Mouse (Mus musculus) cerebellum, adult 11 months (tissue): ENCODE results near the gene Inpp4b.

ENCODE experiments used
- DNase-seq: peaks from one replicate; pipeline ENCODE4 v3.0.0; 2022

Gene Inpp4b

GRCm38 (mm10) chr8:81483834-81484233 lies 141.5 kb downstream of the Inpp4b start:
- DNase-seq: no peak

- no peak for DNase-seq
Observed at GRCm38 (mm10) chr8:81485626-81486025, 143.3 kb downstream of the Inpp4b start.

GRCm38 (mm10) chr8:81489894-81490661 lies 147.7 kb downstream of the Inpp4b start:
- no peak for DNase-seq

DNA sequence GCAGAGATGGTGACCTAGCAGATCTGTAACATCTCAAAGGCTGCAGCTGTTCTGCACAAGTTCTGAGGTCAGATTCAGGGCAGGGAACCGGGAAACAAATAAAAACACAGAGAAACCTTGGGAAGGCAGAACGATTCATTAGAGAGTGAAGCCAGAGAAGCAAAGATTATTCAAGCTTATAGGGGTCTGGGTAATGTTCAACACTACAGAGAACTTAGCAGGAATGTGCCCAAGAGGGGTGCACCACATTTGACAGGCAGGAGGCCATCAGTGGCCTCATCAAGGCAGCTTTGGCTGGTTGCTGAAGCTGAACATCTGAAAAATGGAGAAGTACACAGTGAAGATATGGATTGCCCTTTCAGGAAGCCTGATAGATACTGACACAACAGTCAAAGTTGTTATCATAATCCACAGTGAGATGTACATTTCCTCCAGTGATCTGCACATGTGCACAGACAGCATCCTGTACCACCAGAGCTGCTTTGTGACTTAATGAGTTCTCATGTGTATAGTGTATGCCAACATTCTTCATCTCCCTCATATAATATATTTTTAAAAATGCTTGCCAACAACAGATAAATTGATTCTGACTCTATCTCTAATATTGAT lies 148.8 kb downstream of the Inpp4b start:
- DNase-seq: no peak

GRCm38 (mm10) chr8:81491706-81492204 lies 149.4 kb downstream of the Inpp4b start:
- no peak for DNase-seq

DNA sequence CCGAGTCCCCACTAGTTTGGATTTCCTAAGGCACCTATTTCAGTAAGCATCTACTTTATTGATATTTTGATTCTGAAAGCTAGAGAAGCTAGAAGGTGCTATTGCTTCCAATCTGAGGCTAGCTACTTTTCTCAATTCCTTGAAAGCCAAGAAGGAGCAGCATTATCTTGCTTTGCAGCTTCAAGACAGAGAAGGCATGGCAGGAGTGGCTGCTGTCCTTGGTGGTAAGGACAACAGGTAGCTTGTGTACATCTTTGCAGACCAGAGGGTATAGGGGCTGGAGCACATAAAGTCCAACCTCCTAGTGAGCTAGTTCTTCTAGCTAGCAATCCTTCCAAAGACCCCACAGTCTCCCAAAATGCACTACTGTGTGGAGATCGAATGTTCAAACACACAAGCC lies 152.5 kb downstream of the Inpp4b start:
- DNase-seq: no peak

DNA sequence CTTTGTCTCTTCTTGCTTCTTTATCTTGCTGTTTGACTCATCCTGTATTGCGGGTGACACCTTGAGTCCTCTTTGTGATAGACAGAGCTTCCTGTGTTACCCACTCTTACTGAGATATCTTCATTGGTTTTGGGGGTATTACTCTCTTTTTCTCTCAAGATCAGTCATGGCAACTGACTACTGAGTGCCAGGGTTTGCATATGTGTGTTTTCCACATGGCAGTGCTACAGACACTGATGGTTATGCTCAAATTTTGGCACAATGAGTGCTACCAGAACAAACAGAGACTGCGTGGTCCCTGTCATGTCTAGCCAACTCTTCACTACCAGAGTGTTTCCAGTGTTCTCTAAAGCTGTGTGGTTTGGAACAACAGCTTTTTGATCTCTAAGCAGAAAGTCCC lies 155.3 kb downstream of the Inpp4b start:
- DNase-seq: no peak

GRCm38 (mm10) chr8:81502216-81502615 lies 159.9 kb downstream of the Inpp4b start:
- DNase-seq: no peak

GRCm38 (mm10) chr8:81502982-81503381 lies 160.6 kb downstream of the Inpp4b start:
- DNase-seq: no peak

DNA sequence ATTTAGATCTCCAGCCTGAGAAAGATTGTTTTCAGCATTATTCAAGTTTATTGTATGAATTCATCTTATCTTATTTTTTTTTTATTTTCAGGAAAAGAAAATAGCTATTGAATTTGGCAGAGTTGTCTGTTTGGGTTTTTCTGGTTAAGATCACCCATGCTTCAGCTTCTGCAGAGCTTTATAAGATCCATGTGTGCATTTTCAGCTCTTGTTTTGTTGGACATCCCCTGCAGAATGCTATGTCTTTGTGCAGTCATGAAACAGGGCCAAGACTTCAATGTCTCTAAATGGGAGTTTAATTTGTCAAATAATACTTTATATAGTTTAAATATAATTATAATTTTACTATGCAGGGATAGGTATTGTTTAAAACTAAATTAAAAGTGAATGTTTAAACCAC lies 170.5 kb downstream of the Inpp4b start:
- no peak for DNase-seq

- DNase-seq: no peak
Observed at GRCm38 (mm10) chr8:81514425-81514824, 172.1 kb downstream of the Inpp4b start.

GRCm38 (mm10) chr8:81522085-81522484 lies 179.7 kb downstream of the Inpp4b start:
- peak; percentile 21 for DNase-seq

GRCm38 (mm10) chr8:81524561-81524960 lies 182.2 kb downstream of the Inpp4b start:
- DNase-seq: no peak

GRCm38 (mm10) chr8:81527661-81528060 lies 185.3 kb downstream of the Inpp4b start:
- no peak for DNase-seq

DNA sequence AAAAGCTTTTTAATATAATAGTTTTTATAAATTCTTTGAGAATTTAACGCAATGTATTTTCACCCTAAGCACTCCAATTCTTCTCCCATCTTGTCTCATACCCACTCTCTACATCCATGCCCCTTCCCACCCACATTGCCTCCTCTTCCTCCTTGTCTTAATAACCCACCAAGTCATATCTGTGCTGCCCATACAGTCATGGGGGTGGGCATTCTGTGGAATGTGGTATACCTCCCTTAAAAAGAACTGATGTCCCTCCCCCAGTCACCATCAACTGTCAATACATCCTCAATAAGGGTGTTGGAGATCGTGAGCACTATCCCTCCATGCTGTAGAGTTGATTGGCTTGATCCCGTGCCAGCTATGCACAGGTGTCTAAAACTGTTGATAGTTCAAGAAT lies 196.0 kb downstream of the Inpp4b start:
- no peak for DNase-seq

DNA sequence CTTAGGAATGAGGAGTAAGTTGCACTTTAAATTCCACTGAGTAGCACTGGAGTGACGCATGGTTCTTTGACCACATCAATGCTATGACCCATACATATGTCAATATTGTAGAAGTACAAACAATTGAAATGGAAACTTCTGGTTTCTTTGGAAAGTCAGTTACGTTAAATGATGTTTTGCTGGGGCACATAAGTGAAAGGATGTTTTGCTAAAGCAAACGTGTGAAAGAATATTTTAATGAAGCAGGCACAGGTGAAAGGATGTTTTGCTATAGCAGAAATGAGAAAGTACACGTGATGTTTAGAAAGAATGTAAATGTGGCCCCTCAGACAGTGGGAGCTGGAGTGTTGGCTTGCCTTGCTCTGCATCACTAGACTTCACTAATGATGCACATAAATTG lies 216.2 kb downstream of the Inpp4b start:
- no peak for DNase-seq

DNA sequence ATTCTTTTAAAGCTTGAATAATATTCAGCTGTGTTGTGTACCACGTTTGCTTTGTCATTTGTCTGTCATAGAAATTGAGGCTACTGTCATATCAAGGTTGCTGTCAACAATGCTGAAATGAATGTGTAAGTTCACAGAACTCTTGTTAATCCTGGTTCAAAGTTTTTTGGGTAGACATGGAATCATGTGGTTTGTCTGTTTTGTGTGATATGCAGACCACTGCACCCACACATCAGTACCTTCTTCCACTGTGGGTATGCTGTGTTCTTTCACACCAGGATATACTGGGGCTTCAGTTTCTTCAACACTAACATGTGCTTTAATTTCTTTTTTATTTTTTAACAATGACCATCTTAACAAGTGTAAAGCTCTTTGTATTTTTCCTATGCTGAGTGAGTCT lies 220.0 kb downstream of the Inpp4b start:
- no peak for DNase-seq

DNA sequence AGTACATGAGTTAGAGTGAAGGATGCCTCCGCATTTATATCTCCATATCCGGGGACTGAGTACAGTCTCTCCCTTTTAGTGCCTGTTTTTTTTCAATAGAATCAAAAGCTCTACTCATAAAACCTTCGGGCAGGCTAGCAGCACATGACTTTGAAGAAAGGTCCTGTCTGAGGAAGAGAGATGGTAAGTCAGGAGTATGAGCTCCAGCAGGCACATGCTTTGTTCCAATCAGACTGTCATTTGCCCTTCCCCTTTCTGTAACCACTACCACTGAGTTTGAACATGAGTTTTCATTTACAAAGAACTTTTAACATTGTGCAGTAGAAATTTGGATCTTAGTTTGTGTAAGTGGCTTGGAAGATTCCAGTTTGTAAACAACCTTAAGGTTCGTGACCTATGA lies 223.1 kb downstream of the Inpp4b start:
- DNase-seq: no peak

DNA sequence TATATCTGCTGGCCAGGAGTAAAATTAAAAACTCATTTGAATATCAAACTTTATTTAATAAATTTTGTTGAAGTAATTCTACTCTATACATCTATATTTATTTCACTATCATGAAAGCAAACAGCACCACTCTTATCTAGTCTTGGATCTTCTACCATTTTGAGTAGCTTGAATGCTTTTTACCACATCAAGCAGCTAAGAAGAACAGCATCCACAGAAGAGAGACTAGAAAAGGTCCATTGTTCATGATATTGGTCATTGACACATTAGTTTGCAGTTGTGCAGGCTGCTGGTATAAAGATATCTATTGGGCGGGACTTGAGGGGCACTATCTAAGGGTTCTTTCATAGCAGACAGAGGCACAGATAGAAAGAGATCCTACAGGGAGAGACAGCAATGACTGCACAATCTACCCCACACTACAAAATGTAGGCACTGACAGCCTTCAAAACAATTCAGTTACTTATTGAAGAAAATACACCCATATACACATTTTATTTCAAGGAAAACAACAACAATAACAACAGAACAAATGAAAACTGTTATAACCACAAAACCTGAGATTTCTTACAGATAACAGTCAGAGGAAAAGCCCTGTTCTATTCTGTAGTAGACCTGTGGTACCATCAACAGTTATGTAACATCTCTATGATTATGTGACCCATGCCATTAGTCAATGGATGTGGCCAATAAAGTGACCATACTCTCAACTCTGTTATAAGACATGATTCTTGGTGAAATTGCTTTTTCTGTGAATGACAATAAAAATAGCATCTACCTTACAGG lies 230.2 kb downstream of the Inpp4b start:
- DNase-seq: no peak

DNA sequence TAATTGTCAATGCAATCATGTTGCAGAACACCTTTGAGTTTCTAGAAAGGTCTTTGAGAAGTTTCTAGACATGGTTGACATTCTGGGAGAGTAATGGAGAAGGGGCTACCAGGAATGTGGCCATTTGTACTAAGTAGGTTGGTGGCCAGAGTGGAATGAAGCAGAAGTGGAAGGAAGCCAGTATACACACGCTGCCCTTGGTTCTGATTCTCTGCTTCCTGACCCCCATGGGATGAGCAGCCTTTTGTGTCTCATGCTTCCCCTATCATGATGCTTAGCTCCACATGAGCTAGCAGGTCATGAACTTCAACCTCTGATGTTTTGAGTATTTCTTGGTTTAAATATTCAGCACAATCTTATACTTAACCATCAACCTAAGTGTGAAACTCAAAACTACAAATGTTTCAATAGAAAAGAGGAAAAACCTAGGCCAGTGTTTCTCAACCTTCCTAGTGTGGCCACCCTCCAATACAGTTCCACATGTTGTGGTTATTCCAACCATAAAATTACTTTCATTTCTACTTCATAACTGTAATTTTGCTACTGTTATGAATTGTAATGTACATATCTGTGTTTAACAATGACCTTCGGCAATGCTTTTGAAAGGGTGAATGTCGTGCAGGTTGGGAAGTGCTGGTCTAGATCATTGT lies 233.0 kb downstream of the Inpp4b start:
- DNase-seq: no peak

- no peak for DNase-seq
Observed at GRCm38 (mm10) chr8:81578951-81579350, 236.6 kb downstream of the Inpp4b start.

DNA sequence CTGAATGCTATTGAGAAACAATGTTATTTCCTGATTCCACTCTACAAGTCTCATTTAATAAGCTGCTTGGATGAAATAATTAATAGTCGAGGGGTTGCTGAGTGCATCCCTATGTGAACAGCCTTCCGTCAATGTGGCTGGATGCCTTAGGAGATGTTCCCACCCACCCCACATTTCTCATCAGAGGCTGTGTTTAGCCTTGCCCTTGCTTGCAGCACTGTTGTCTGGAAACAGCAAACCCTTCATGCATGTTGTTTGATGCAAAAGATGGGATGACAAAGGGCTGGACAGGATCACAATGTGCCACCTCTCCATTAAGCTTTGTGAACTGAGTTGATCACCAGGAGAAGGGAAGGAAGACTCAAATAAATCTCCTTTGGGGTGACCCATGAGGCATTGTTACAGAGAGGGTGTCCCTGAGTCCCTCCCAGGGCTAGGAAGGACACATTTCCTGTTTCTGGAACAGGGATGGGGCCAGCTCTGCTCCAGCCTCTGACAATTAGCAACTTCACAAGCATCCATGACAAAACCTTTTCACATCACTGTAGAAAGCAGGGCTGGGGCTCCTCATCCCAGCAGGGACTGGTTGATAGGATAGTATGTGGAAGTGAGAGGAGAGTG lies 239.6 kb downstream of the Inpp4b start:
- no peak for DNase-seq

- DNase-seq: no peak
Observed at GRCm38 (mm10) chr8:81582906-81583305, 240.6 kb downstream of the Inpp4b start.
